Mouse (Mus musculus) ovary, postnatal 36 days (tissue): ENCODE results near the gene Atxn7l1.
A peak's percentile ranks its signal among the peaks of the same experiment; 100 is the strongest.

ENCODE experiments used
- DNase-seq: peaks from one replicate; pipeline ENCODE4 v3.0.0; 2022; ENCODE audit warnings: low spot score, mixed read lengths

Atxn7l1 gene

DNA sequence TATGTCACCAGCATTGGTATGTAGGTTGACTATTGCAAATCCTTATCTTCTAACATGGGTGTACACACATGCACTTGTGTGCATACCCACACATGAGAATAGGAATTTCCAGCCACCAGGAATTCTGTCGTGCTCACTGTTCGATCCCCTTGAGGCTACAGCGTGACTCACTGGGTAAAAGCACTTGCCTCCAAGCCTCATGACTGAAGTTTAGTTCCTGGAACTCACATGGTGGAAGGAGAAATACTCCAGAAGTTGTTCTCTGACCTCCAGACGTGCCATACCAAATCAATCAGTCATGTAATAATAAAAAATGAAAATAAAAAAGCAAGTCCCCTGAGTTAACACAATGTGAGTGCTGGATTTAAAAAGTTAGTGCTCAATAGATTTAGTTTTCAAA is 87.8 kb downstream of the Atxn7l1 start:
- DNase-seq, result no peak

DNA sequence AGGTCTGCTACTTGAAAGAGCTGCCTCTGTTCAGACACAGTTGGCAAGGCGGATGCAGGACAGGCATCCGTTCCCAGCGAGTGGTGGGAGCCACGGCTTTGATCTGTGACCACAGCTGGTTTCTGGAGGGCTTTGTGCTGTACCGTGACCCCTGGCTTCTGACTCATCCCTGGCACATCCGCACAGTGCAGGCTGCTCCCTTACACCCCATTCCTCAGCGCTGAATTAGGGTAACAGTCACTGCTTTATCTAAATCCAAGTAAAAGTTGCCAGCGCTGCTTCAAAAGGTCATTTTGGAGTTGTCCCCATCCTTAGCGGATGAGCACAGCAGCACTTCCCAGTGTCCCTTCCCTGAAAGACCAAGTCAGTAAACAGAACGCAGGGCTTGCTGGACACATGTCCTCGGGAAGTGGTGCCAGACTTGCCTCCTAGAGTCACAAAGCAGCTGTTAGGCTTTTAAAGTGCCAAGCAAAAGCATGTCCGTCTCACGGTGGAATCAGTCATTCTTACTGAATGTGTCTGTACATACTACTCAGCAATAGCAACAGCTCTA is 88.4 kb downstream of the Atxn7l1 start:
- peak; percentile 15 for DNase-seq

DNA sequence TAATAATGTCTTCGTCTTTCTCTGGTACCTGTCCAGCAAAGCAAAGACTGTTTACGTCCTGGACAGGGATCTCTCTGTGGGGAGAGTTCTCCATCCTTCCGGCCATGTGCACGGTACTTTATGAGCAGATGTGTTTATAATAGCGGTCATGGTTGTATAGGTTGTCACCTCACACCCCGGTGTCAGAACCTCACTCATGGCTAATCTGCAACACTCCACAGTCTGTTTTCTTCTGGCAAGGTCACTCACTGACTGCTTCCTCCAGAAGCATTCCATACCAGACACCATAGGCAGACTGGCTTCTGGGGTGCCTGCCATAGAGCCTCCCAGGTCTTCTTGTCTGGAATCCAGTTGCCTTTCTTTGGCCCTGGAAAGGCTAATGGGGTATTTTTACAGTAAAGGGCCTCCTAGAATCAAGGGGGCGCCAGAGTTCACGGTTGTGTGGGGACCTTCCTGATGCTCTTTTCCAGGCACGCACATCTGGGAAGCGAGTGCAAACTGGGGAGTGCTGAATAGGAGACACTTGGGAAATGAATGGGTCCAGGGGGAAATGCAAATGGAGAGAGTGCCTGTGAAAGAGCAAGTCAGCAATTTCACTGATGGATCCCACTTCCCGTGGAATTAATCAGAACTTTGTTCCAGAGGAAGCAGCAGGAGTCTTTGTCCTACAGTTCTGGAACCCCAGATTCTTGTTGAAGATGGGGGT is 89.0 kb downstream of the Atxn7l1 start:
- no peak for DNase-seq

DNA sequence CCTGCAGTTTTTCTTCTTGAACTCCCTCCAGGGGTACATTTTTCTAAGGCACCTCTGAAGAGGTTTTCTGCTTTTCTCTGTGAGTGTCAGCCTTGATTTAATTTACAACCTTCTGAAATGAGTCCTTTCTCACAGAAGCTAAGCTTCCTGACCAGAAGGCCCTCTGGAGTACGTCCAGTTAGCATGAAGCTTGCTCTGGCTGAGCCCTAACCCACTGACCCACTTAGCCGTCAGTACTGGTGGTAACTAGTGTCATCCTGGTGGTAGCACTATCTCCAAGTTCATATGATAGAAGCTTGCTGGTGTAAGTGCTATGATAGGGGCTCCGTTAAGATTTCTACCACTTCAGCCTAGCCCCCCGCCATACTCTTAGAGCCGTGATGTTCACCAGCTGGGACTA is 89.6 kb downstream of the Atxn7l1 start:
- DNase-seq, result no peak

DNA sequence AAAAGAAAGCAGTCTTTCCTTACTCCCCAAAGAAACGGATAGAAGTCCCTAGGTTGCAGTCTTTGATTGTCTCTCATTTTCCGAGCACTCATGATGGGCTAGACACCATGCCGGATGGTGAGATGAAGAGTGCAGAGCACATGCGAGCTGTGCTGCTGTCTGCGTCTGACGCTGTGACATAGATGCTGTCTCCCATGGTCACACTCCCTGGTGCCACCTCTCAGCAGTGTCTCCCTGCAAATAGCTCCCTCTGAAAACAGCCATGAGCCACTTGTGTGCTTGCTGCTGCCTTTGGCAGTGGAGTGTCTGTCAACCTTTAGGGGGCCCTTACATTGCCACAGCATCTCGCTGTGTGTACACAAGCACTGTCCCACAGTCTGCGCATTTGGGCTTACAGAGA is 95.2 kb downstream of the Atxn7l1 start:
- DNase-seq, result no peak

DNA sequence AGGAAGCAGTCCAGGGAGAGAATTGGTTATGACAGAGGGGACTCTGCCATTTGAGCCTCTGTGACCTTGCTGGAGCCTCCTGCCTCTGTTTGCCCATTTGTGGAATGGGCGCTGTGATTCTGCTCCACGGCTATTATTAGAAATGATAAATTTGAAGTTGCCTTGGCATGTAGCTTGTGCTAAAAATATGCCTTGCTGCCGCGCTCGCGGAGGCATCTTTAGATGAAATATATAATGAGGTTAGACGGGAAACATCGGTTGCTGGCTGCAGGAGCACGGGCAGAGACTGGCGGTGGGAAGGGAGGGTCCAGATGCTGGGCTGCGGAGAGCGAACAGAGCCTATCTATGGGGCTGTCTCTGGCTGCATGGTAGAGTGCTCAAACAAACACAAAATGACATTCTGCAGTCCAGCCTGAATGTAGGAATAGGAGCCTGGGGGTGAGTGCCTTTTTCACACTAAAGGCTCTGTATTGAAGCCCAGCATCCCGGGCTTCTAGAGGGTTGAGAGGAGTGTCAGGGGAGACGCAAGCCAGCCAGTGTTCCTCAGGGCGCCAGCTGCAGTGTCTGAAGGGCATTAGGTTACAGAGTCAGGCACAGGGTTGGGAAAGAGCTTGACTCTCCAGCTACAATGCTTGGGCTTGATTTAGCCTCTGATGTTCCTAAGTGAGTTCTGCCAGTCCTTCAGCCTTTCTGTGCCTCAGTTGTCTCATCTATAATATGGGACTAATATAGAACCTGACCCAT is 96.8 kb downstream of the Atxn7l1 start:
- no peak for DNase-seq

DNA sequence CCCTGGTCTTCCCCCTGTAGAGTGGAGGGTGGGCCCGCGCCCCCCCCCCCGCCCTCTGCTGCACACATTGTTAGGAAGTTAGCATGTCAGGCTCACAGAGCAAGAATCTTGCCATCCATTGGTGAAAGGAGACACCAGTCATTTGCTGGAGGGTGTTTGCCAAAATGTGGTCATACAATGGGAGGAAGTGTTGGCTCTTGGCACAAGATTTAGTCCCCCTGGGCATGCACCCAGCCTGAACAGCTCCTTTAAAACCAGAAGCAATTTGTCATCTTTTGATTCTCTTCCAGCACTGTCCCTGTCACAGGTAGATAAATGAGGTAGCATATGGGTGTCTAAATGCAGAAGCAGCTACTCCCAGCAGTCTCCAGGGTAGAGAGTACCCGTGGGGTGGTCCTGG is 98.0 kb downstream of the Atxn7l1 start:
- no peak for DNase-seq

DNA sequence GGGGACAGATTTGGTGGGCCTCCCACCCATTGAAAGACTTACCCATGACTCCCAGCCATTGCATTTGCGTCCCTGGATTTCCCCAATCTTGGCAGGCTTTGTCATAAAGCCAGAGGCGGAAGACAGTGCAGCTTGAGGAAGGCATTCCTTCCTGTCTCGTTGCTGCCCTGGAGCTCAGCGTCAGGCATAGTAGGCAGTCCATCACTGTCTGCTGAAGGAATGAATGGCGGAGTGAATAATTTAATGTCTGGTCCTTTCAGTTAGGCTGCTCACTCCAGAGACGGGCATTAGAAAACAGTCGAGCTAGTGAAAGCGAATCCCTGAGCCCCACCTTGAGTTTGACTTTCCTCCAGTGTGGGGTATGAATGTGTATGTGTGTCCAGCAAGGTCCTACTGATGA is 99.4 kb downstream of the Atxn7l1 start:
- DNase-seq, result no peak

DNA sequence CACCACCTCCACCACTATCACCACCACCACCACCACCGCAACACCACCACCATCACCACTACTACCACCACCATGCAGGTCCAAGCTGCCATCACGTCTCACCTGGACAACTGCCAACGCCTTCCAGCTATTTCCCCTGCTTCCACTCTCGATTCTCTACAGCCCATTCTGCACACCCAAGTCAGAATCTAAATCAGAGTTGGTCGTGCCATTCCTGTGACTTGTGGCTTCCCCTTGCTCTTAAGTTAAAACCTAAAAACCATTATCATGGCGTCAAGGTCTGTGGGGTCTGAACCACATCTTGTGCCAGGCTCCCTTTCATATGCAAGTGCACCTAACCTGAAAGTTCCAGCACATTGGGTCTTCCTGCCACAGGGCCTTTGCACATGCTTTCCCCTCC is 102.7 kb downstream of the Atxn7l1 start:
- no peak for DNase-seq

DNA sequence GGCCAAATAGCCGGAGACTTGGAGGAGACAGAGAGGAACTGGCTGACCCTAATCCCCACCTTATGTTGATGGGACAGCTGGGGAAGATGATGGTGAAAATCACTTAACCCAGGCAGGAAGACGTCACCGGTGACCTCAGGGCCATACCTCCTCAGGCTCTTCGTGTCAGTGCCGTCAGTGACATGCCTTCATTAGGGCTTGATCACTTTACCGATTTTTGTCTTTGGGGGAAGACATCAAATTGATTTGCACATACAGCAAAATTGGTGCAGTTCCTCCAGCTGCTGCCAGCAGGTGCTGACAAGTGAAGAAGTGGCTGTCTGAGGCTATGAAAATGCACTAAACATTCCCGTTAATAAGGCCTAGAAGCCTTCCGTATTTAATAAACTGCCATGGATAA is 103.9 kb downstream of the Atxn7l1 start:
- no peak for DNase-seq

DNA sequence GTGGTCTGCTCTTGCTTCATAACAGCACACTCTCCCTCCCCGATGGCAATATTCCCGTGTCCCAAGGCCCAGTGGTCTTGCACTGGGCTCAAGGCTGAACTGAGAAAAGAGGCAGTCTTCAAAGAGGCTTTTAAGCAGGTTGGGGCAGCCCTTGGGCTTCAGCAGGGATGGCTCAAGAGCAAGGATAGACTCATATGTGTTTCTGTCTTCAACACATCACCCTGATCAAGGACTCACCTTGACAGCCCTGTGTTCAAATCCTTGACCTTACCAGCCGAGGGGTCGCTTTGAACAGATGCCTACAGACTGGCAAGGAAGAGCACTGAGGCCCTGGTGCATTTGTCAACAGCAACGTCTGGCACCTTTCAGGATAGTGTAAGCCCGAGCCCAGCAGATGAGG is 105.1 kb downstream of the Atxn7l1 start:
- no peak for DNase-seq

DNA sequence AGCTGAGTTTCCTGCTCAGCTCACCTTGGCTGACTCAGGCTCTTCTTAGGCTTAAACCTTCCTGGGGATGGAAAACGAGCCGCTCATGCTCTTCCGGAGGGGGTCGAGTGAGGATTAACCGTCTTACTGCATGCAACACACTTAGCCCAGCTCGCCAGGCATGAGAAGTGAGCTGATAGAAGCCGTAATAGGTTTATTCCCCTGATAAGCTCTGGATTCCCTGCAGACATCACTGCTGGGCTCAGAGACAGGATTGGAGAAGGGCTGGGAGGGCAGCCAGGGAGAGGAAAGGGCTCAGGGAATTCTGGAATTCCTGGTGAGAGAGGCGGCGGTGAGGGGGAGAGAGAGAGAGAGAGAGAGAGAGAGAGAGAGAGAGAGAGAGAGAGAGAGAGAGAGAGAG is 105.7 kb downstream of the Atxn7l1 start:
- DNase-seq, result no peak

DNA sequence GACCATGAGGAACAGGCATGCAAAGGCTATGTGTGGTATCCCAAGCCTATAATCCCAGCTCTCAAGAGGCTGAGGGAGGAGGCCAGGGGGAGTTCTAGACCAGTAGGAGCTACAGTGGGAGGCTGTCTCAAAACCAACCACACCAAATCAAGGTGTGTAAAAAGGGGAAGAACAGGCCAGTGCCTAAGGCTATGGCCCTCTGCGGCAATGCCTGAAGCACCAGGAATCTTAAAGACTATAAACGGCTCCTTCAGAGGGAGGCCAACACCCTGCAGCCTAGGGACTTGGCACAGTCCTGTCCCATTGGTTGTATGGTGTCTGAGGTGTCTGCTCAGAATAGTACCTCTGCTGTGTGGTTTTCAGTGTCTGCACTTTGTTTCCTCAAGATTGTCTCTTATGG is 107.8 kb downstream of the Atxn7l1 start:
- DNase-seq, result no peak

DNA sequence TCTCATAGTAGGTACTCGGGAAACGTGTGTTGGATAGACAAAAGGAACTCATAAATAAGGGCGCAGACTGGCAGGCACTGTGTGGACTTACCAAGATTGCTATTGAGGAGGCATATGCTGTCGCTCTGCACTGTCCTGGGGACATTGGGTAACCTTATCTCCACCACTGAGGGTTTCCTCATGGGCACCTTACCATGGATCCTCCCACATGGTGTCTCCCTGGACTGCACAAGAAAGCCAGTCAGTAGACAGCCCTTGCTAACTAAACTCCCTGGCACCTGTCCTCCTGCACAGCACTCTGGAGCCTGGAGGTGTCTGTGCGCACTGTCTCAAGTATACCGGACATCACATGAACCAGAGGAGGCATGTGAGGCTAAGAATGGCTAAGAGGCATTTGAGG is 108.9 kb downstream of the Atxn7l1 start:
- no peak for DNase-seq

DNA sequence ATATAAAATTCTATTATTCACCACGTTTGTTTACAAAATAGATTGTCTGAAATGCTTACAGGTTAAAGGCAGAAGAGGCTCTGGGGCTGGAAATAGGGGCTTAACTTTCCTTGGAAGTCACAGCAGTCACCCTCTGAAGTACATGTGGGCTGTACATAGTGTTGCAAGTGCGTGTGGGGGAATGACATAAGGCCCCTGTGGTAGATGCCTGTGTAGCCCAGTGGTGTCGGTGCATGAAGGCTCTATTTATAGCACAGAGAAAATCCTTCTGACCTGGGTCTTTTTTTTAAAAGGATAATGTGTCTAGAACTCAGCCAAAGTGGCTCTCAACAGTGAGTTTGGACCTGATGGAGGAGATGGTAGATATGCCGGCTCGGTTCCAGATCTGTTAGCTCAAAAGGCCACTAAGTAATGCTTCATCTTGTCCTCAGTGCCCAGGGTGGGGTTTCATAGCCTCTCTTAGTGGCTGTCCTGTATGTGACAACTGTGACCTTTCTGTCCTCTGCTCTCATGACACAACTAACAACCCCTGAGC is 111.6 kb downstream of the Atxn7l1 start:
- DNase-seq, result no peak

DNA sequence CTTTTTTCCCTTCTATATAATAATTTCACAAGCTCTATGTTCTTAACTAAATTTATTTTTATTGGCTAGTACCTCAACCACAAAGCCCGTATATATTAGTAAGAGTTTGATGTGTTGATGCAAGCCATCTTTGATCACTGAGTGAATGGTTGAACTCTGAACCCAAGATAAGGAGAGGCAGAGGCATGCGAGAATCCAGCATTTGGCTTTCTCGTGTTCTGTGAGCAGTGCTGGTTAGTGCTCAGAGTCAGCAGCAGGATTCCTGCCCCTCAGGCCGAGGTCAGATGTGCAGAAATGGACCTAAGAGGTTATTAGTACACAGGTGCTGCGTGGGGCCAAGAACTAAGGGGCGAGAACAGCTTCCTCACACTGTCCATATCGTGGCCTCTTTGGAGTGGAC is 113.1 kb downstream of the Atxn7l1 start:
- no peak for DNase-seq

DNA sequence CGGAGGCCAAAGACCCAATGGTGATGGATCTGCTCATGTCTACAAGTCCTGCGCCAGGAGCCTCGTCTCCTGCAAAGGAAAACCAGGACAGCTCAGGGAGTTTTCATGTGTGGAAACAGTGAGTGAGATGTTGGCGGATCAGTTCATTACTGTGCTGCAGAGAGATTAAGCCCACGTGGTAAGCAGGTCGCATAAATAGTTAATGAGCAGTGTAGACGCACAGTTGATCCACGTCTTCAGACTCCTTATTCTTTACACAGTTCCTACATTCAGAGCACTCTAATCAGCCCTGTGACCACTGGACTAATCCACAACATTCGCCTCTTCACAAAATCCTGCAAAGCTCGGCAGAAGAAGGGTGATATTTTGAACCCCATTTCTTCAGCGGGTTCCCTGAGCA is 118.4 kb downstream of the Atxn7l1 start:
- DNase-seq, result no peak

DNA sequence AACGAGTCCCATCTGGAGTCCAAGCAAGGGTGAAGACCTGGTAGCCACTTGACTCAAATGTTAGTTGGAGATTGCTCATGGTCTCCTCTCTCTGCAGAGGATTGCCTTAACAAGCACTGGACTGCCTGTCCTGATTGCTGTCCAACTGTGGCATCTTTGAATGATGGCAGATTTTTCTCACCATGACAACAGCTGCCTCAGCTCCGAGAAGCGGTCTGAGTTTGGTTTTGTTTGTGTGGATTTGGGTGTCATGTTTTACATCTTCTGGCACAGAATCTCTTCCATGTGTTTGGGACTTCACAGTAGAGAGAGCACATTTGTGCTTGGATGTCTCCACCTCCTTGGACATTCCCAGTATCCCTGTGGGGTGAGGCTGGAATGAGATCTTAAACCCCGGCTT is 120.5 kb downstream of the Atxn7l1 start:
- no peak for DNase-seq

DNA sequence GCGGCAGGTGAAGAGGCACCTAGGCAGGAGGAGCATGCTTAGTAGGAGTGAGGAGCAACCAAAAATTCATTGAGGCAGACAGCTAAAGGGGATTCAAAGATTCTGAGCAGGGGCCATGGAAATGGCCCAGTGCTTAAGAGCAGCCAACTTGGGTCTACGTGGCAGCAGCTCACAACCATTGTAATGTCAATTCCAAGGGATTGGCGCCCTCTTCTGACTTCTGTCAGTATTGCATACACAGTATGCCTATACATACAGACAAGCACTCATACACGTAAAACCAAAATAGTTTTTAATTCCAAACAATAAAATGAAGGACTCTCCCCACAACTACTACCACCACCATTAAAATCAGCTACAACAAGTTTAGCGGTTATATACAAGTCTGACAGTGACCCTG is 122.2 kb downstream of the Atxn7l1 start:
- no peak for DNase-seq

DNA sequence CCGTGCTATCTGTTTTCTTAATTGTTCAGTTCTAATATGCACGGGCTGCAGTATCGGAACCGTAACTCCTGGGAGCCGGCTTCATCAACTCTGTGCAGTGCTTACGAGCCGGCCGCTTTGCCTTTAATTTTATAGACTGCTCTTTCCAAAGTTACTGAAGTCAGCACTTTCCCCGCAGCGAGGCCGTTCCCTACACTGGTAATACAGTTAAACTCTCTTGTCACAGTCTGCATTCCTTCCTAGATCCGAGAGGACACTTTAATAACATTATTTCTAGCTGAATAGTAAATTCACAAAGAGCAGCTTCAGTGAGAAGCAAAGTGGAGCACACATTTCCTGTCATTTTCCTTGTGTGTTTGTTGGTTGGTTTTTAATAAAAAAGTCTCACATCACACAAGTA is 124.4 kb downstream of the Atxn7l1 start:
- DNase-seq, result no peak

DNA sequence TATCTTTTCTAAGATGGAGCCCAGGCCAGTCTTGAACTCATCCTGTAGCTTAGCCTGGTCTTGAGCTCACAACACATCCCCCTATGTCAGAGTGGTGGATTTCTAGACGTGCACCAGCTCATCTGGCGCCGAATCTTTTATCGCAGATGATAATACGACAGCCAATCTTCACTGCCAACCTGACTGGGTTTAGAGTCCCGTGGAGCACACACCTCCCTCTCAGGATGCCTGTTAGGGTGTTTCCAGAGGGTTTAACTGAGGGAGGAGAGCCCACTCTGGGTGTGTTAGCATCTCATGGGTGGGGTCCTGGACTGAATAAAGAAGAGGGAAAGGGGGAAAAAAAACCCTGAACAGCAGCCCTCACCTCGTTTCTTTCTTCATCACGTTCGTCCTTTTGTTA is 124.9 kb downstream of the Atxn7l1 start:
- DNase-seq, result no peak

DNA sequence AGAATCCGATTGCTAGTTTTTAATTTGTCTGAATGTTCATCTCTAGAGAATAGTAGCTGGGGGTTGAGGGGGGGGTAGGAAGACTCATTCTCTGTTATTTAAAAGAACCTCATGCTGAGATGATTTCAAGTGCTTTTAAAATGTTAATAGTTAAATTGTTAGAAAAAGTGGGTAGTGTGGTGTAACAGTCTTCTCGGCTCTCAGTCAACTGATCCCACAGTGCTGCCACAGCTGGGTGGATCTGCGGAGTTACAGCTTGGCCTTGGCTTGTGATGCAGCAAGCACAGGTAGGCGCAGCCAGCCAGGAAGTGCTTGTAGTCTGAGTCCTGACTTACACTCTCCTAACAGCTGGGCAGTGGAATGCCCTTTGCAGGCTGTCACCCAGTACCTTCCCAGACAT is 125.7 kb downstream of the Atxn7l1 start:
- DNase-seq, result no peak

DNA sequence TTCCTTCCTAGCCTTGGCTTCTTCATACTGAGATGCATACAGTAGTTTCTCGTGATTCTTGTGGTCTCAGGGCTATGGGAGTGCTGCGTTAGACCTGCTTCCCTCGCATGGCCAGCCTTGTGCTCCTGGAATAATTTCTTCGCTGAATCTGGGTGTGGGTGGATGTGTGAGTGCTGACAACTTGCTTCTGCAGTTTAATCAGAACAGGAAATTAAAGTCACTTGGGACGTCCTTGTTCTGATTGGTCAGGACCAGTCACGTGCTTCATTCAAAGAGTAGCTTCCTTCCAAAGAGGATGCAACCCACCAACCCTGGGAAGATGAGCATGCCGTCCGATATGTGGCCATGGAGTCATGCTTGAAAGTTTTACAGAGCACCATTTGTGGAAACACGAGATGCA is 126.2 kb downstream of the Atxn7l1 start:
- DNase-seq, result no peak
